Mouse (Mus musculus) thymus, adult 2 months (tissue): ENCODE data around the gene Srgap1. TPM values are rescaled to one million over a fixed set of nuclear protein-coding genes. Genes with fewer than 3 reads are reported as not detected.

Experiments
- DNase-seq: peaks from one replicate; pipeline ENCODE4 v3.0.0; 2021
- H3K27ac ChIP-seq: fragments of 200-500 bp; 2 replicates; pipeline ENCODE4 v1.5.1; 2012; ENCODE audit warnings: low read length, control low read depth; ENCODE audit not compliant: control insufficient read depth, insufficient read depth
- H3K27me3 ChIP-seq: fragments of 200-500 bp; 2 replicates; pipeline ENCODE4 v1.6.1; 2012; ENCODE audit warnings: mild to moderate bottlenecking, low read length, moderate library complexity, mixed read lengths; ENCODE audit not compliant: control insufficient read depth, insufficient read depth
- H3K36me3 ChIP-seq: fragments of 200-500 bp; 2 replicates; pipeline ENCODE4 v1.6.1; 2012; ENCODE audit warnings: mild to moderate bottlenecking, low read length, moderate library complexity; ENCODE audit not compliant: control insufficient read depth, insufficient read depth
- H3K4me1 ChIP-seq: fragments of 200-500 bp; replicated peaks from 2 replicates; pipeline ENCODE4 v1.6.1; 2012; ENCODE audit warnings: low read length; ENCODE audit not compliant: control insufficient read depth, insufficient read depth
- H3K4me3 ChIP-seq: fragments of 200-500 bp; 2 replicates; pipeline ENCODE4 v1.5.1; 2012; ENCODE audit warnings: mild to moderate bottlenecking, low read length, control low read depth, moderate library complexity; ENCODE audit not compliant: control insufficient read depth, insufficient read depth
- CTCF ChIP-seq: fragments of 200-500 bp; IDR thresholded peaks from 2 replicates; pipeline ENCODE4 v1.5.1; 2012; ENCODE audit warnings: mild to moderate bottlenecking, control low read depth, low read length, moderate library complexity, borderline replicate concordance; ENCODE audit not compliant: control insufficient read depth, poor library complexity, insufficient read depth; ENCODE audit errors: extremely low read depth
- POLR2A ChIP-seq: fragments of 200-500 bp; IDR thresholded peaks from 2 replicates; pipeline ENCODE4 v1.6.1; 2012; ENCODE audit warnings: mild to moderate bottlenecking, low read length, control low read depth, moderate library complexity; ENCODE audit not compliant: control insufficient read depth, poor library complexity, insufficient read depth; ENCODE audit errors: extremely low read depth
- WGBS: fragments of 180-500 bp; shearing (Covaris S2); methylation state at CpG from one replicate; pipeline ENCODE4 v1.1.7; 2018; 5-methylcytosine and 5-hydroxymethylcytosine counted together
- polyA plus RNA-seq: library from polyadenylated mRNA; depleted of rRNA; stranded (reverse); fragments of >200 nt; gene quantifications from 2 replicates; pipeline ENCODE4 v1.2.3, GENCODE M21; 2012

Gene Srgap1
- polyA plus RNA-seq, 1 experiment: 1.0 TPM

DNA sequence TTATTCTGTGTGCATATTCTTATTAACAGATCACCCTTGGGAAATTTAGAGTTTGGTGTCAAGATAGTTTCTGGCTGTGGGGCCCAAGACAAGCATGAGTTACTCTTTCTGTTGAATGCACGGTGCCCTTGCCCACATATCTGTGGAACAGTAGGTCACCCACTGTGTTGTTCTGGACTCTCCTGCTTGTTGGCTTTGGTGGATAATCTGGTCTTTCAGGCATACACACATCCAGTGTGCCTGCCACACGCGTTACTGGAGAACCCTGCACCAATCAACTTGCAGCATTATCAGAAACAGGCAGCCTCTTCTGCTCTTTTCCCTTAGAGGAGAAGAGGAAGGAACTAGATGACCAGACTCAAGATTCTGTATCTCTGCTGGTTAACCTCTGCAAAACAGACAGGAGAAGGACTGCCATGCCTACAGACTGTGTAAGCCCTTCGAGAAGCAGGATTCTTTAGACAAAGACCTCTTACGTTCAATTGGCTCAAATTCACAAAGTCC, 217.3 kb downstream of the Srgap1 start:
- Histone ChIP-seq H3K27me3 (no peaks in the 10 kb centered on the region), H3K4me1 (no peaks in the 10 kb centered on the region), H3K4me3 (no peak overlapping the region), H3K36me3 (no peaks in the 10 kb centered on the region), H3K27ac (no peak overlapping the region)
- TF ChIP-seq POLR2A: no peak
- no peak for TF ChIP-seq CTCF
- DNase-seq: no peak
- WGBS: 44% methylated on average over 5 of the region's 5 CpGs

DNA sequence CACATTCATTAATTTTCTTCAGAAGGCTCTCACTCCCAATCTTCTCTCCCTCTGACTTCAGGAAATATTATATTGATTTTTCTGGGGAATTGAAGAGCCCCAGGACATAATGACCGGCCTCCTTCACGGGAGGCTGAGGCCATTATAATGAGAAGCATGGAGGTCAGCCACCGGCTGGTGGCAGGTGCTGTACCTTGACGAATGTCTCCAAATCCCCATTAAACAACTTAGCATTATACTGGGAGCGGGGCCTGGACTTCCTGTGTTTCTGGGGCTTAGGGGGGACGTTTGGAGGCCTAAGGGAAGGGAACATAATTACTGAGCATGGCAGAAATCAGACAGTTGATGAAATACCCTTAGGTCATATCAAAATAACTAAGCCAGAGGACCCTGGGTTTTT, 218.1 kb downstream of the Srgap1 start:
- Histone ChIP-seq H3K36me3 (no peaks in the 10 kb centered on the region), H3K4me3 (no peak overlapping the region), H3K27ac (no peak overlapping the region), H3K4me1 (no peaks in the 10 kb centered on the region), H3K27me3 (no peaks in the 10 kb centered on the region)
- no peak for TF ChIP-seq CTCF
- DNase-seq: no peak
- 93% methylated on average over 6 of the region's 6 CpGs for WGBS

GRCm38 (mm10) chr10:121822674-121823073, 224.4 kb downstream of the Srgap1 start:
- DNase-seq: no peak
- TF ChIP-seq POLR2A: no peak
- TF ChIP-seq CTCF: no peak
- no peaks in the 10 kb centered on the region for H3K27me3 ChIP-seq
- no peaks in the 10 kb centered on the region for H3K36me3 ChIP-seq
- no peaks in the 10 kb centered on the region for H3K4me1 ChIP-seq
- whole genome bisulfite sequencing: 84% methylated on average over 5 of the region's 5 CpGs
- no peak overlapping the region for H3K27ac ChIP-seq
- no peak overlapping the region for H3K4me3 ChIP-seq

GRCm38 (mm10) chr10:121820846-121821245, 226.3 kb downstream of the Srgap1 start:
- Histone ChIP-seq H3K36me3 (no peaks in the 10 kb centered on the region), H3K4me1 (no peaks in the 10 kb centered on the region), H3K4me3 (no peak overlapping the region), H3K27me3 (no peaks in the 10 kb centered on the region), H3K27ac (no peak overlapping the region)
- WGBS: 39% methylated on average over 7 of the region's 7 CpGs
- DNase-seq: no peak
- TF ChIP-seq POLR2A (no peak), CTCF (no peak)

DNA sequence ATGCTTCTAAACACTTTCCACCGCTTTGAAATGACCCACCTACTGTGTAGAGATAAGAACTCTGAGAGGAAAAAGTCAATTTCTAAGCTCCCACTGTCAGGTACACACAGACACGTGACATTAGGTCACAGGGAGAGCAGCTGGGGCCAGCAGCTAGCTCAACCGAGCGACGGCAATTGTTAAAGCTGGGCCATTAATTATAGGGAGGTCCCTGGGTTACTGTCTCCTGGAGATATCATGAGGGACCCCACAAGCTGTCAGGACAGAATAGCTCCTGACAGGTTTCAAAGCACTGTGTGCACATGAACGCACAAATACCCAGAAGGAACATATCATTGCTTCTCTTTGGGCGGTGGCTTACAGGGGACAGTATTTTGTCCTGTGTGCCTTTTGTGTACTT, 229.1 kb downstream of the Srgap1 start:
- 95% methylated on average over 7 of the region's 7 CpGs for WGBS
- H3K4me1 ChIP-seq: no peaks in the 10 kb centered on the region
- TF ChIP-seq CTCF (no peak), POLR2A (no peak)
- no peaks in the 10 kb centered on the region for H3K27me3 ChIP-seq
- no peaks in the 10 kb centered on the region for H3K36me3 ChIP-seq
- no peak overlapping the region for H3K27ac ChIP-seq
- no peak overlapping the region for H3K4me3 ChIP-seq
- no peak for DNase-seq

- WGBS: 96% methylated on average over 11 of the region's 11 CpGs
- TF ChIP-seq POLR2A: no peak
- TF ChIP-seq CTCF: no peak
These were observed 239.3 kb downstream of the Srgap1 start for GRCm38 (mm10) chr10:121807771-121808170.

GRCm38 (mm10) chr10:121806806-121807205, 240.3 kb downstream of the Srgap1 start:
- no peak for DNase-seq
- Histone ChIP-seq H3K36me3 (no peaks in the 10 kb centered on the region), H3K4me1 (no peaks in the 10 kb centered on the region), H3K4me3 (no peak overlapping the region), H3K27me3 (no peaks in the 10 kb centered on the region), H3K27ac (no peak overlapping the region)
- 95% methylated on average over 11 of the region's 11 CpGs for WGBS
- TF ChIP-seq CTCF: no peak
- TF ChIP-seq POLR2A: no peak

More at GRCm38 (mm10) chr10:121807771-121808170, 239.3 kb downstream of the Srgap1 start:
- Histone ChIP-seq H3K27ac (no peak overlapping the region), H3K4me3 (no peak overlapping the region), H3K4me1 (no peaks in the 10 kb centered on the region), H3K36me3 (no peaks in the 10 kb centered on the region), H3K27me3 (no peaks in the 10 kb centered on the region)
- no peak for DNase-seq
